Mouse (Mus musculus): ENCODE measurements around the gene Cyp4a32. TPM values are rescaled to one million over a fixed set of nuclear protein-coding genes. Genes with fewer than 3 reads are reported as not detected.
"Not testable (repeated sequence)": the region's sequence is repeated elsewhere in the genome, so short reads cannot be mapped to it uniquely, and the experiment has no call there.

Cyp4a32 gene
- polyA plus RNA-seq, 1 experiment from 2014 or later = not detected

GRCm38 (mm10) chr4:115614005-115614404, 13.2 kb downstream of the Cyp4a32 start:
- H3K9ac ChIP-seq = no peak overlapping the region

GRCm38 (mm10) chr4:115625560-115625959, 24.8 kb downstream of the Cyp4a32 start:
- not testable (repeated sequence) for H3K4me2 ChIP-seq; H3K27me3 ChIP-seq; H3K9ac ChIP-seq; H3K9me3 ChIP-seq; H3K4me3 ChIP-seq; ATAC-seq (ENCODE audit: low read depth); H3K36me3 ChIP-seq; H3K27ac ChIP-seq (replicated peaks); H3K4me1 ChIP-seq (replicated peaks)
- WGBS = 94% methylated on average over 3 of the region's 3 CpGs

More at GRCm38 (mm10) chr4:115614005-115614404, 13.2 kb downstream of the Cyp4a32 start:
- no peak overlapping the region for H3K4me2 ChIP-seq
- H3K4me1 ChIP-seq (replicated peaks) = no peaks in the 10 kb centered on the region
- no peak overlapping the region for H3K27ac ChIP-seq (replicated peaks)
- no peaks in the 10 kb centered on the region for H3K27me3 ChIP-seq
- H3K4me3 ChIP-seq = no peak overlapping the region
- H3K9me3 ChIP-seq = no peaks in the 10 kb centered on the region
- H3K36me3 ChIP-seq = no peaks in the 10 kb centered on the region
- no peak for ATAC-seq (ENCODE audit: low read depth)

- H3K27me3 ChIP-seq = no peaks in the 10 kb centered on the region
- H3K4me1 ChIP-seq (replicated peaks) = no peaks in the 10 kb centered on the region
- H3K9me3 ChIP-seq = no peaks in the 10 kb centered on the region
- WGBS = 71% methylated on average over 5 of the region's 5 CpGs
- H3K4me3 ChIP-seq = no peak overlapping the region
- no peaks in the 10 kb centered on the region for H3K36me3 ChIP-seq
- no peak for ATAC-seq (ENCODE audit: low read depth)
- no peak overlapping the region for H3K4me2 ChIP-seq
- H3K9ac ChIP-seq = no peak overlapping the region
- H3K27ac ChIP-seq (replicated peaks) = no peak overlapping the region
These were observed 42.4 kb downstream of the Cyp4a32 start for GRCm38 (mm10) chr4:115642967-115643754.

- H3K9ac ChIP-seq = no peak overlapping the region
- no peaks in the 10 kb centered on the region for H3K27me3 ChIP-seq
- no peaks in the 10 kb centered on the region for H3K4me1 ChIP-seq (replicated peaks)
- no peaks in the 10 kb centered on the region for H3K9me3 ChIP-seq
- no peak overlapping the region for H3K4me3 ChIP-seq
- no peak for ATAC-seq (ENCODE audit: low read depth)
- no peaks in the 10 kb centered on the region for H3K36me3 ChIP-seq
- no peak overlapping the region for H3K4me2 ChIP-seq
- H3K27ac ChIP-seq (replicated peaks) = no peak overlapping the region
These were observed 44.6 kb downstream of the Cyp4a32 start for GRCm38 (mm10) chr4:115645371-115645770.

DNA sequence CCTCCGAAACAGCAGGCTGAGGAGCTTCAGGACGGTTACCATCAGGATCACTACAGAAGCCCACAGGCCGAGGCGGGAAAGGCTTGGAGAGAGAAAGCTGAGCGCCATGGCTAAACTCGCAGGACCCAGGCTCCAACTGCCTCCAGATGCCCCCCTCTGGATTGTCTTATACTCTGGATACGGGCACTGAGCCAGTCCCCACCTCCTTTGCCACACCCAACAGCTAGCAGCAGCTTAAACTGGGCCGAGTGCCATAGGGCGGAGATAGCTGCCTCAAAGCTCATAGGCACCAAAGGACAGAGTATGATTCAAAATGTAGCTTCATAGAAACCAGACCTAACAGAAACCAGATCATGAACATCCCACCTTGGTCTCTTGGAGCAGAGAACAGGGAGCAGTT, 46.8 kb downstream of the Cyp4a32 start, which contains the start of gene Cyp4b1:
TSS of gene Cyp4b1 (minus strand) at position 144 of the 400 bp plus-strand sequence.
- Histone ChIP-seq H3K4me2 (no peak within 1 kb of the TSS), H3K4me1 (replicated peaks) (no peaks in the 10 kb centered on the region), H3K9ac (no peak within 1 kb of the TSS), H3K4me3 (no peak within 1 kb of the TSS), H3K27me3 (no peaks in the 10 kb centered on the region), H3K9me3 (no peaks in the 10 kb centered on the region), H3K36me3 (no peaks in the 10 kb centered on the region), H3K27ac (replicated peaks) (no peak within 1 kb of the TSS)
- 90% methylated on average over 9 of the region's 9 CpGs for WGBS
- no peak for ATAC-seq (ENCODE audit: low read depth)

- Histone ChIP-seq H3K4me1 (replicated peaks) (no peaks in the 10 kb centered on the region), H3K9me3 (no peaks in the 10 kb centered on the region), H3K4me2 (no peak overlapping the region), H3K9ac (no peak overlapping the region), H3K4me3 (no peak overlapping the region), H3K36me3 (no peaks in the 10 kb centered on the region), H3K27me3 (no peaks in the 10 kb centered on the region), H3K27ac (replicated peaks) (no peak overlapping the region)
- WGBS = 74% methylated on average over 2 of the region's 2 CpGs
- no peak for ATAC-seq (ENCODE audit: low read depth)
These were observed 48.0 kb downstream of the Cyp4a32 start for GRCm38 (mm10) chr4:115648752-115649151.

GRCm38 (mm10) chr4:115649344-115649743, 48.6 kb downstream of the Cyp4a32 start:
- Histone ChIP-seq H3K27ac (replicated peaks) (no peak overlapping the region), H3K9me3 (no peaks in the 10 kb centered on the region), H3K4me3 (no peak overlapping the region), H3K27me3 (no peaks in the 10 kb centered on the region), H3K9ac (no peak overlapping the region), H3K4me1 (replicated peaks) (no peaks in the 10 kb centered on the region), H3K36me3 (no peaks in the 10 kb centered on the region), H3K4me2 (no peak overlapping the region)
- ATAC-seq (ENCODE audit: low read depth) = no peak

- no peak overlapping the region for H3K4me2 ChIP-seq
- 89% methylated on average over 5 of the region's 5 CpGs for WGBS
- no peaks in the 10 kb centered on the region for H3K36me3 ChIP-seq
- no peak for ATAC-seq (ENCODE audit: low read depth)
- no peaks in the 10 kb centered on the region for H3K9me3 ChIP-seq
- no peak overlapping the region for H3K9ac ChIP-seq
- no peaks in the 10 kb centered on the region for H3K27me3 ChIP-seq
- no peak overlapping the region for H3K4me3 ChIP-seq
- H3K27ac ChIP-seq (replicated peaks) = no peak overlapping the region
- no peaks in the 10 kb centered on the region for H3K4me1 ChIP-seq (replicated peaks)
These were observed 50.1 kb downstream of the Cyp4a32 start for GRCm38 (mm10) chr4:115650866-115651265.

DNA sequence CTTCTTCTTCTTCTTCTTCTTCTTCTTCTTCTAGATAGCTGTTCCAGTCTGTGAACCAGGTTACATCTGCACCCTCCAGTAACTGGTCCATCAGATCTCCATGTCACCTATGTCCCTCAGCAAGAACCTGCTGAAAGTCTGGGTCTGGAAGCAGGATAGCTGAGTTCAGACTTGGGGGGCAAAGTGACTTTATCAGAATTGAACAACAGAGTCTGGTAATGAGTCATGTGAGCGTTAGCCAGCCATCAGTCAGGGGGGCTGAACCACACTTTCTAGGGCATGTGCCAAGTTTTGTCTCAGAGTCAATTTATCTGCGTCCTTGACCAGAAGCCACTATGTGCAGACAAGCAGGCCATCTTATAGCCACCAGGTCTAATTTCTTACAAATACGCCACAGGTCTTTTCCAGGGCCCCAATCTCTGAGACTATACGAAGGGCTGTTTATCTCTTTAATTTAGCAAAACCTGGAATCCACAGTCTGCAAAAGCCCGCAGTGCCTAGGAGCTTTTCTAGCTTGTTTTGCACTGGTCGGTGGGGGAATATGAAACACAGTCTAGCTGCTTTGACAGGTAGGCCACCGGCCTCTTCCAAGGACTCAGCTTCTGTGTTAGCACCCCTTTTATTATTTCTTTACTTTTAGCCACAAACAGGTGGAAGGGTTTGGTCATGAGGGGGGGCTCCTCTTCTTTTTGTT, 55.2 kb downstream of the Cyp4a32 start:
- WGBS = 89% methylated on average over 7 of the region's 7 CpGs

GRCm38 (mm10) chr4:115656535-115656922, 55.8 kb downstream of the Cyp4a32 start:
- not testable (repeated sequence) for H3K9ac ChIP-seq; H3K4me2 ChIP-seq; H3K4me1 ChIP-seq (replicated peaks); H3K36me3 ChIP-seq; H3K4me3 ChIP-seq; H3K9me3 ChIP-seq; ATAC-seq (ENCODE audit: low read depth); H3K27me3 ChIP-seq; H3K27ac ChIP-seq (replicated peaks)
- WGBS = 94% methylated on average over 1 of the region's 1 CpGs

More for the DNA sequence above, 55.2 kb downstream of the Cyp4a32 start:
- H3K4me3 ChIP-seq; ATAC-seq (ENCODE audit: low read depth); H3K27me3 ChIP-seq; H3K4me1 ChIP-seq (replicated peaks); H3K9me3 ChIP-seq; H3K9ac ChIP-seq; H3K36me3 ChIP-seq; H3K4me2 ChIP-seq; H3K27ac ChIP-seq (replicated peaks): not testable (repeated sequence)

DNA sequence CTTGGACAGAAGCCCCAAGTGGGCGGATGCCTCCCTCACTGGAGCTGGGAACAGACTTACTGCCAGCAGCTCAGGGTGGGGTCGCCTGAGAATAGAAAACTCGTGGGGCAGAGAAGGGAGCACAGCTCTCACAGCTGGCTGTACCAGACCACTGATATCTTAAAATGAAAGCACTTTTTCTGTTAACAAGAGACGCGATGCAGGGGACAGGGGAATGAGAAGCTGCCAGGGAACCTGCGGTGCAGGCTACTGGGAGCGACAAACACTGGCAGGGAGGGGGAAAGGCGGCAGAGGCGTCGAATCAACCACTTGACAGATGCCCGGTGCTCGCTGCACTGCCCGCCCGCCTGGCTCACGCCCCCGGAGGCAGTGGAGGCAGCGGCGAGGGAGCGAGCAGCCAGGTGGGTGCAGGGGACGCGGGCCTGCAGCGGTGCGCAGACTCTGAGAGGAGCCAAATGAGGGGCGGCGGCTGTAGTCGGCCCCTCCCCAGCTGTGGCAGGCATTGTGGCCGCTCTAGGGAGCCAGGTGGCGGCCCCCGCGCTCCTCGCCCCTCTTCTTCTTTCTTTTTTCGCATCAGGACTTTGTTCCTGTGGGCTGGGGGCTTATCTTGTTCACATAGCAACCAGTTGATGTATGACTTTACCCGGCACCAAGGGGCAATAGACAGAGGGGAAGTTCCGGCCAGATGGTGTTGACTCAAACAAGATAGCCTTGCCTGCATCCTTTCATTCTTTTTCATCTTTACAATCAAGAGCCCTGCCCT, 56.5 kb downstream of the Cyp4a32 start:
- 2% methylated on average over 33 of the region's 34 CpGs for WGBS
- no peaks in the 10 kb centered on the region for H3K27me3 ChIP-seq

DNA sequence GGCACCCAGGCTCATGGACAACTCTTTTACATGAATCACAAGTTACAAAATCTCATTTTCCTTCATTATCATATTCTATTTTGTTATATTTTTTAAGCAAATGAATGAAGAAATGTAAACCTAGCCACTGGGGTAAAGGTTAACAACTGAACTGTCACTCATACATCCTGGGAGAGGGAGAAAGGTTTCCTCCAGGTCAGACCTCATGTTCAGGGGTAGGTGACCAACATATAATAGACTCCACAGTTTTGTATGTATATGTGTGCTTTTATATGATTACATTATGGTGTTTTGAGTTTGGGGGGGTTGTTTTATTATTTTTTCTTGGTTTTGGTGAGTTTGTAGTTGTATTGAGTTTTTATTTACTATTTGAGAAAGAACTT, 57.1 kb downstream of the Cyp4a32 start:
- no peaks in the 10 kb centered on the region for H3K36me3 ChIP-seq
- H3K4me2 ChIP-seq = peak overlapping the region; percentile 92
- ATAC-seq (ENCODE audit: low read depth) = 0 out of 2 replicates have a peak, but pooled peaks have one; percentile 40
- H3K4me3 ChIP-seq = peak overlapping the region; percentile 49
- no peaks in the 10 kb centered on the region for H3K27me3 ChIP-seq
- H3K9ac ChIP-seq = no peak overlapping the region
- peaks cover 10% of the 10 kb centered on the region; the same call in 1 of the 2 replicates for H3K4me1 ChIP-seq (replicated peaks)
- no peak overlapping the region for H3K27ac ChIP-seq (replicated peaks)
- no peaks in the 10 kb centered on the region for H3K9me3 ChIP-seq

More for the DNA sequence above, 56.5 kb downstream of the Cyp4a32 start:
- ATAC-seq (ENCODE audit: low read depth) = peak; percentile 94
- Histone ChIP-seq H3K9me3 (no peaks in the 10 kb centered on the region), H3K36me3 (no peaks in the 10 kb centered on the region), H3K9ac (peak overlapping the region; percentile 73), H3K27ac (replicated peaks) (no peak overlapping the region), H3K4me2 (peak overlapping the region; percentile 92), H3K4me1 (replicated peaks) (peaks cover 10% of the 10 kb centered on the region; the same call in 1 of the 2 replicates), H3K4me3 (peak overlapping the region; percentile 49)

Data from neural tube, embryonic 13.5 days (tissue).